Mouse (Mus musculus): ENCODE data around the gene Nf2.

GRCm38 (mm10) chr11:4840942-4841526, 8.3 kb downstream of the Nf2 start:
- TF ChIP-seq CTCF (IDR thresholded peaks at IDR 0.05; ENCODE audit: low read depth) (no peak), EP300 (IDR thresholded peaks at IDR 0.05; ENCODE audit: low read depth) (no peak)
